Mouse (Mus musculus): ENCODE data around the gene Rbm24.

Rbm24 gene

DNA sequence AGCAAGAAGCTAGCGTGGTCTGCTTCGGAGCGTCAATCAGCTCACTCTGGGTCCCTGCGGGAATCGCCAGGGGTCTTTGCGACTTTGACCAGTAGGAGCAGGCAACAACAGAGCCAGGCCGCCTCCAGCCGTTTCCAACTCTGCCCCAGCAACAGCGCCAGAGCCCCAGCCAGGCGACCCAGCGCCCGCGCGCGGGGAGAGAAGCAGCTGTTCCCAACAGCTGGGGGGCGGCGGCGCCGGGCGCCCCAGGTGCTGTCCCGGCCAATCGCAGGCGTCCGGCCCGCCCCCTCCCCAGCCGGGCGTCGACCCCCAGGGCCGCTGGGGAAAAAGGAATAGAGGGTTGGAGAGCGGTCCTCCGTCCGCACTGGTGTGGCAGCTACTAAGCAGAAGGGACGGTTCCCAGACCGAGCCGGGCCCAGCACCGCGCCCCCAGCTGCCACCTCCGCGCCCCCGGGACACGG lies at the start of gene Rbm24:
Gene Rbm24 (plus strand): TSS at position 294 of the 461 bp plus-strand sequence.
- no peak for DNase-seq (ENCODE audit: low read depth)

DNA sequence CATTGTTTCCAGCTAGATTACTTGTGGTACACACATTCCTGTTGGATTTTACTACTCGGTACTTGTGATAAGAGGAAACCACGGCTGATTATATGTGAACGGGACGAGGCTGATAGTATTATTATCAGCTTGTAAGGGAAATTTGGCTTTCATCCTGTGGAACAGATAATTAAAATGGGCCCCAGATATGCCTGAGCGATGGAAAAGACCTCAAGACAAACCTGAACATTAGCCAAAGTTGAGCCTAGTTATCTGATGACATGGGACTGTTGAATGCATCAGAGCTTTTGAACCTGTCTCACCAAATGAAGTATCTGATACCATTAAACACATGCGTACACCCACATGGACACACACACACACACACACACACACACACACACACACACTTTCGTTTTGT lies 45.4 kb upstream of the Rbm24 start:
- DNase-seq (ENCODE audit: low read depth) = no peak

- no peak for DNase-seq (ENCODE audit: low read depth)
These were observed 42.9 kb upstream of the Rbm24 start for GRCm38 (mm10) chr13:46375371-46375770.

GRCm38 (mm10) chr13:46387396-46387795 lies 30.8 kb upstream of the Rbm24 start:
- no peak for DNase-seq (ENCODE audit: low read depth)

- DNase-seq (ENCODE audit: low read depth) = no peak
These were observed 26.6 kb upstream of the Rbm24 start for GRCm38 (mm10) chr13:46391654-46392053.

- no peak for DNase-seq (ENCODE audit: low read depth)
These were observed 25.3 kb upstream of the Rbm24 start for GRCm38 (mm10) chr13:46392893-46393292.

DNA sequence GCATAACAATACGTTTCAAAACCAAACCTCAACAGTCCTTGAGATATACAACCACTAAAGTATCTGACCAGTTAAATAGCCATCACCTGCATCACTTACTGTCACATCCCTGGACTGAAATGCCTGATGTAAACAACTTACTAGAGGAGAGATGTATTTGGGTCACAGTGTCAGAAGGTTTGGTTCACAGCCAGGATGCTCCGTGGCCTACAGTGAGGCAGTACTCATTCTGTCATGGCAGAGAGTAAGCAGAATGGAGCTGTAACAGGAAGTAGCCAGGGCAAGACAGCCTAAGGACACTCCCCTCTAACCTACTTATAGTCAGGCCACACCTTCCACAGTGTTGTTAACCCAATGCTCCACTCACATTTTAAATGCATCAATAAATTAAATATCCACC lies 24.3 kb upstream of the Rbm24 start:
- DNase-seq (ENCODE audit: low read depth) = no peak

DNA sequence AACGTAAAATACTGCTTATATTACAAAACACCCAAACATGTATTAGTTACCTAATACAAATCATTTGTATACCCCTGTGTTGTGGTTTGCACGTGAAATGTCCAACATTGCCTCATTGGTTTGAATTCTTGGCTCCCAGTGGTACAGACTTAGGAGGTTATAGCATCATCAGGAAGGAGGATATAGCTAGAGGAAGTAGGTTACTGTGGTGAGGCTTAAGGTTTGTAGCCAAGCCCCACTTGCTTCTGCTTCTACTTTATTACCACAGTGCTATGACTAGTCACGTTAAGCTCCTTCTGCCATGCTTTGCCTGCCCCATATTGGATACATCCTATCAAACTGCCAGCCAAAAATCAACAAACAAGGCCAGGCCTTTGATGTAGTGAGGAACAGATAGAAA lies 21.0 kb upstream of the Rbm24 start:
- DNase-seq (ENCODE audit: low read depth) = peak; percentile 71

DNA sequence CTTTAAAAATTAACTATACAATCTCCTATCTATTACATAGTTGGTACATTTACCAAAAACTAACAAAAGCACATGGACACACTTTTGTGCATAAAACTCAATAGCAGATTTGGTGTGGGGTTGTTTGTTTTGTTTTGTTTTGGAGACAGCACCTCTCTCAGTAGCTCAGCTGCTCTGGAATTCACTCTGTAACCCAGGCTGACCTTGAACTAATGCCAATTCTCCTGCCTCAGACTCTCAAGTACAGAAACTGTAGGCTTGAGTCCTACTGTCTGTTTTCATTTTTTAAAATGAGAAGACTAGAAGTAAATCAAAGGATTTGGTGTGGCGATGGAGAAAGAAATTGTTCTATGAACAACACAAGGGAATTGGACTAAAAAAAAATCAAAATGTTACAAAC lies 11.1 kb upstream of the Rbm24 start:
- no peak for DNase-seq (ENCODE audit: low read depth)

DNA sequence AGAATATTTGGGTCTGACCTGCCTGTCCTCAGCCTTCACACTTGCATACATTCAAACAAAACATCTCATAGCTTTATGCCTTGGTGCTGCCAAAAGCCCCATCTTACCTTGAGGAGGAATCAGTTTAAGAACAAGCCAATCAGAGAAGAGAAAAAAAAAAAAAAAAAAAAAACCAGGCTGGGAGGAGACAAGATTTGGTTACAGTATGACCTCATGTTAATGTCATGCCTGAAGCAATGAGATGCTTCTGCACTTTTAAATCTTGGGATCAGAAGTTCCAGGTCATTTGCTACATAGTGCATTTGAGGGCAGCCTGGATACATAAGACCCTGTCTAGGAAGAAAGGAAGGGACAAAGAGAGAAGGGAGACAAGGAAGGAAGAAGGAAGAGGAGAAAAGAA lies 6.0 kb upstream of the Rbm24 start:
- DNase-seq (ENCODE audit: low read depth) = no peak

DNA sequence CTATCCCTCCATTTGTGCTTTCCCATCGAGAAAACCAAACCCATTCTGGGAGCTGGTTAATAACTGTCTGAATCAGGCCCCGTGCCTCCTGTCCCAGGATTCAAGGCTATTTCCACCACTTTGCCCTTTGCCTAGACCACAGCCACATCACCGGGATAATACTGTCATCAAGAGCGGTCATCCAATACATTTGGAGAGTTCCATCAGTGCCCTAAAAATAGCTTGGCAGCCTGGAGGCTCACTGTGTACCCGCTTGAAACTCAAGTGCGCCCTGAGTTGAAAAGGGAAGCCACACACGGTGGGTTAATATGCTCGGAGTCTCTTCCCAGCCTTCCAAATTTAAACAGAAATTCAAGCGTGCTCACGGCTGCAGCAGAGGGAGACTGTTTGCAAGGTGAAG lies 4.6 kb upstream of the Rbm24 start:
- DNase-seq (ENCODE audit: low read depth) = no peak

GRCm38 (mm10) chr13:46414050-46414449 lies 4.2 kb upstream of the Rbm24 start:
- DNase-seq (ENCODE audit: low read depth) = no peak

- DNase-seq (ENCODE audit: low read depth) = no peak
These were observed 2.2 kb upstream of the Rbm24 start for GRCm38 (mm10) chr13:46416021-46416420.

GRCm38 (mm10) chr13:46417594-46417993 lies 640 bp upstream of the Rbm24 start:
- DNase-seq (ENCODE audit: low read depth) = no peak

DNA sequence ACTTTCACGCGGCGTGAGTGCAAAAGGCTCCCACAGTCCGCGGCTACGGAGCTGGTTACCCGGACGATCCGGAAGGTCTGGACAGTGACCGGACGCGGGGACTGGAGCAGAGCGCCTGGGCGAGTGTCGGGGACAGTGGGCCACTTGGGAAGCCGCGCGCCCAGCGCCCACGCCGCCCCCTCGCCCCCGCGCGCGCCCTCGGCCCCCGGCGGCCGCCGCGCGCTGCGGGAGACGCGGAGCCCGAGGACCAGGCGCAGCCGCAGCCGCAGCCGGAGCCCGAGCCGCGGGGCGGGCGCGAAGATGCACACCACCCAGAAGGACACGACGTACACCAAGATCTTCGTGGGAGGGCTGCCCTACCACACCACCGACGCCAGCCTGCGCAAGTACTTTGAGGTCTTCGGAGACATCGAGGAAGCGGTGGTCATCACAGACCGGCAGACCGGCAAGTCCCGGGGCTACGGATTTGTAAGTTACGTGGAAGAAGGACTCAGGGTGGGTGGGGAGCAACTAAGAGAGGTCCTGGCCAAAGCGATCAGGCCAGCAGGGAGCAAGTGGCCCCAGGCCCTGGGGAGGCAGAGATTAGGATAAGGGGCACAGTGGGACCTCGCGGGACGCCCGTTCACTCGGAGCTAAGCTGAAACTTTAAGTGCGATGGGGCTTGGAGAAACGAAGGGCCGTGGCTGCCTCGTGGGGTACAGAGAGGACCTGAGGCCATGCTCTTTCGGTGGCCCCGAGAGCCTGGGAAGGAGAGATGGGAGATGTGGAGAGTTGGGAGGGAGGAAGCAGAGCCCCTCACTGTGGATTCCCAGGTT lies 704 bp downstream of the Rbm24 start:
- no peak for DNase-seq (ENCODE audit: low read depth)

- no peak for DNase-seq (ENCODE audit: low read depth)
These were observed 1.4 kb downstream of the Rbm24 start for GRCm38 (mm10) chr13:46419648-46420047.

- DNase-seq (ENCODE audit: low read depth) = no peak
These were observed 1.9 kb downstream of the Rbm24 start for GRCm38 (mm10) chr13:46420095-46420494.

DNA sequence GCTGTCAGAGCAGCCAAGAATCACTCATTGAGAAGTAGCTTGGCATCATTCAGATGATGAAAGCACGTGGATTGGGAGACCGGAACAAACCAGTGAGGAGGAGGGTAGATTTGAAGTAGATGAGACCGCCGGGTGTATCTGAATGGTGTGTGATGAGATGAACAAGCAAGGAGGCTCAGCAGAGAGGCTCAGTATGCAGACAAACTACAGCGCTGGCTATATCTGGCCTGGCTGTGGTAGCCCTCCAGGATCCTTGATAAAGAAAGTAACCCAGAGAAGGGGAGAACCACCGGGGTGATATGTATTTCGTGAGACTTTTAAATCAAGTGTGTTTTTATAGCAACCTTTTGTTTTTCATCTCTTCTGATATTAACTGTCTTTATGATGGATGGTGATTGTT lies 5.6 kb downstream of the Rbm24 start:
- DNase-seq (ENCODE audit: low read depth) = no peak

- DNase-seq (ENCODE audit: low read depth) = no peak
These were observed 6.1 kb downstream of the Rbm24 start for GRCm38 (mm10) chr13:46424376-46424775.

DNA sequence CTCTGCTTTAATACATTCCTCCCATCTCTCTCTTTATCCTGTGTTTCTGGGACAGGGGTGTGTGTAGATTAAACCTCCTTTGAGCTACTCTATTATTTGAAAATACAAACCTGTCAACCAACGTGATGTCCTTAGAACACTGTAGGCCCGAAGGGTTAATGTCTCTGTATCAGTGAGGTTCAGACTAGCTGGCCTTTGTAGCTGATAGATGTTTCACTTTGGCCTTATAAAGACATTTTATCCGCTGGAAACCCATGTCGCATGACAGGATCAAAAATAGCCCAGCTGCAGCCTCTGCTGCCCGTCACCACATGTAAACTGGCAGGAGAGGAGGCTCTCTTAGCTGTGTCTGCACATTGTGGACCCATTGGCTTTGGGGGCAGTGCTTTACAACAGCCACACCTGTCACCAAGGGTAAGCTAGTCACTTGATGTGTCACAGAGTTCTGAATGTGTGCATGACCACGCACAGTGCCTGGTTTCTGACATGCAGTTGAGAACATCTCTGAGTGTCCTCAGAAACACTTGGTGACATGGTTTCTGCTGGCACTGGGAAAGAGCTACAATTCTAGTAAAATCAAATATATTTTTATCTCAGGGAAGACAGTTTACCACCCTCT lies 8.5 kb downstream of the Rbm24 start:
- no peak for DNase-seq (ENCODE audit: low read depth)

DNA sequence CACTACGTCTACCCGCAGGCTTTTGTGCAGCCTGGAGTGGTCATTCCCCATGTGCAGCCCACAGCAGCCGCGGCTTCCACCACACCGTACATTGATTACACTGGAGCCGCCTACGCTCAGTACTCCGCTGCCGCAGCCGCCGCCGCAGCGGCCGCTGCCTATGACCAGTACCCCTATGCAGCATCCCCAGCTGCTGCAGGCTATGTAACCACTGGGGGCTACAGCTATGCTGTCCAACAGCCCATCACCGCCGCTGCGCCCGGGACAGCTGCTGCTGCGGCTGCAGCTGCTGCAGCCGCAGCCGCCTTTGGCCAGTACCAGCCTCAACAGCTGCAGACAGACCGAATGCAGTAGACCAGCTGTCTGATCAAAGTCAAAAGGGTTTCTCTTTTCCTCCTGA lies 10.7 kb downstream of the Rbm24 start:
- no peak for DNase-seq (ENCODE audit: low read depth)

GRCm38 (mm10) chr13:46429866-46430265 lies 11.6 kb downstream of the Rbm24 start:
- DNase-seq (ENCODE audit: low read depth) = no peak

DNA sequence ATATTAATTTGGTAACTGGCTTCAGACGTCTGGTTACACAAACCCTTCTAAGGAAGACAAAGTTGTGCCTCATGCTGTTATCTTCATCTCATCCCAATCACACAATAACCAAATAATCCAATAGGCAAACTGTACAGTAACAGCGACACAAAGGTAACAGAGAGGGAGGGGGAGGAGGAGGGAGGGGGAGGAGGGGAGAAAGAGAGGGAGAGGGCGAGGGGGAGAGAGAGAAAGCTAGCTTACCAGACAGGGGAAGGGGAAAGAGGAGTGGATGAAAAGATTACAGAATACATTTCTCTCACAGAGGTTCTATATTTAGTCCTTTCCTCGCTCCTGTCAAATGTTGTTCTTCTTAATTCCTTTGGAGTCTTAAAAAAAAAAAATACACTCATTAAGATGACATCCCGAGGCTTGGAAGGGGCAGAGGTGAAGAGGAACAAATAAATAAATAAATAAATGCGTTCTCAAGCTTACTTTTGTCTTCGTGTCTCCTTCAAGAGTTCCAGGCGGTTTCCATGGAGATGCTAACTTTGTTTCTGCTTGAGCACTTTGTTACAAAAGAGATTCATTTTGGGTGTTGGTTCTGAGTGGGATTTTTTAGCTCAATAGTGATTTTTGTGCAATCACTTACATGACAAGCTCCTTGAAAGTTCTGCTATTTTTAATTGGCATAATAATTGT lies 15.8 kb downstream of the Rbm24 start:
- DNase-seq (ENCODE audit: low read depth) = no peak
